Mouse (Mus musculus) lung, embryonic 15.5 days (tissue): ENCODE data around the gene Tcte1. TPM values are rescaled to one million over a fixed set of nuclear protein-coding genes. Genes with fewer than 3 reads are reported as not detected.

Experiments used
- ATAC-seq: fragments of 200-750 bp; cut with Nextera tagmentation; 2 replicates; pipeline ENCODE4 v1.8.0; 2017; ENCODE audit warnings: moderate number of reproducible peaks, borderline replicate concordance; ENCODE audit not compliant: low FRiP score, low TSS enrichment; ENCODE audit errors: extremely low read depth
- H3K27ac ChIP-seq: fragments of 300-500 bp; sonication (generic); 2 replicates; pipeline ENCODE4 v1.5.1; 2015; ENCODE audit warnings: moderate library complexity, mild to moderate bottlenecking, inconsistent platforms
- H3K27me3 ChIP-seq: fragments of 300-500 bp; sonication (generic); 2 replicates; pipeline ENCODE4 v1.6.1; 2015; ENCODE audit warnings: inconsistent platforms
- H3K36me3 ChIP-seq: fragments of 300-500 bp; sonication (generic); 2 replicates; pipeline ENCODE4 v1.6.1; 2015; ENCODE audit warnings: inconsistent platforms
- H3K4me1 ChIP-seq: fragments of 300-500 bp; sonication (generic); 2 replicates; pipeline ENCODE4 v1.6.1; 2015; ENCODE audit warnings: inconsistent platforms
- H3K4me2 ChIP-seq: fragments of 300-500 bp; sonication (generic); 2 replicates; pipeline ENCODE4 v1.6.1; 2015; ENCODE audit warnings: inconsistent platforms, mild to moderate bottlenecking, moderate library complexity
- H3K4me3 ChIP-seq: fragments of 300-500 bp; sonication (generic); 2 replicates; pipeline ENCODE4 v1.5.1; 2015; ENCODE audit warnings: mild to moderate bottlenecking, inconsistent platforms
- H3K9ac ChIP-seq: fragments of 300-500 bp; sonication (generic); 2 replicates; pipeline ENCODE4 v1.6.1; 2015; ENCODE audit warnings: inconsistent platforms
- H3K9me3 ChIP-seq: fragments of 300-500 bp; sonication (generic); 2 replicates; pipeline ENCODE4 v1.6.1; 2016; ENCODE audit warnings: inconsistent platforms
- WGBS: fragments of 180-500 bp; shearing (Covaris S2); methylation state at CpG from one replicate; pipeline ENCODE4 v1.1.7; 2015; 5-methylcytosine and 5-hydroxymethylcytosine counted together
- polyA plus RNA-seq: library from polyadenylated mRNA; unstranded; fragments of >200 nt; fragmentation: Nextera tagmentation; extraction: Ambion mirVana; gene quantifications from 2 replicates; pipeline ENCODE4 v1.2.1, GENCODE M21; 2015

Gene Tcte1
- polyA plus RNA-seq, 1 experiment from 2014 or later: 0.82 TPM

DNA sequence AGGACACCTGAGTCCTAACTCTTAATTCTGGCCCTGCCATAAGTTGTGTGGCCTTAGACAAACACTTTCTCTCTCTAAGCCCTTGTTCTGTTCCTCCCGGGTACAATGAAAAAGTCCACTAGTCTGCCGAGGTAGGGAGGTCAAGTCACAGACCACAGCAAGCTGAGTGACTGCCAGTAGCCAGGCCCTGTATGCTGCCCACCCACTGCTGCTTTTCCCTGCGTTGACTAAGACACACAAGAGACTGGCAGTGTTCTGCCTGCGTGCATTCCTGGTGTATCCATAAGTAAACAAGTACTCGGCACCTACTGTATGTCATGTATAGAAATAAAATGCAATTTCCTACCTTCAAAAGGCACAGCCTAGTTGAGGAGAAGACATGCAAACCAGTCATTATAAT lies 27.0 kb downstream of the Tcte1 start:
- no peak overlapping the region for H3K4me3 ChIP-seq
- H3K9ac ChIP-seq: no peak overlapping the region
- no peak for ATAC-seq
- H3K4me1 ChIP-seq: peaks cover 21% of the 10 kb centered on the region
- H3K27me3 ChIP-seq: peaks cover 69% of the 10 kb centered on the region
- H3K9me3 ChIP-seq: no peaks in the 10 kb centered on the region
- H3K4me2 ChIP-seq: peak overlapping the region; percentile 100
- H3K27ac ChIP-seq: no peak overlapping the region
- no peaks in the 10 kb centered on the region for H3K36me3 ChIP-seq
- 13% methylated on average over 5 of the region's 5 CpGs for WGBS

DNA sequence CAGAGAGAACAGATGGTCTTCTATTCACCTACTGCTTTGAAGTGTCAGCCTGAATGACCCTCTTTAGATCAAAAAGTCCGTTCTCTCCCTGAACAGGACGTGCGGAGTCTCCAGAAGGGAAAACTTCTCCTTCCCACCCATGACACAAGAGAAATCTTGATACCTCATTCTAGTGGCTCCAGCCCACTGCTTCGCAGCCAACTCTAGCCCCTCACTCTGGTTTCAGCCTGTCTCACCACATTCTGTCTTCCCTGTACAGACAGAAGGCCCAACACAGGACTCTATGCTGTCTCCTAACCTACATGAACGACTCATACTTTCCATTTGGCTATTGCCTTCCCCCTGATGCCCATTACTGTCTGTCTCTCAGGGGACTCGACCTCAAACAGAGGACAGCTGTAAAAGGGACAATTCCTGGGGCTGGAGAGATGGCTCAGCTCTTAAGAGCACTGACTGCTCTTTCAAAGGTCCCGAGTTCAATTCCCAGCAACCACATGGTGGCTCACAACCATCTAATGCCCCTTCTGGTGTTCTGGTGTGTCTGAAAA lies 28.1 kb downstream of the Tcte1 start:
- Histone ChIP-seq H3K9me3 (no peaks in the 10 kb centered on the region), H3K36me3 (no peaks in the 10 kb centered on the region), H3K4me2 (no peak overlapping the region), H3K4me3 (no peak overlapping the region), H3K4me1 (peaks cover 20% of the 10 kb centered on the region), H3K27ac (no peak overlapping the region), H3K27me3 (peaks cover 65% of the 10 kb centered on the region), H3K9ac (no peak overlapping the region)
- no peak for ATAC-seq
- WGBS: 42% methylated on average over 7 of the region's 7 CpGs

DNA sequence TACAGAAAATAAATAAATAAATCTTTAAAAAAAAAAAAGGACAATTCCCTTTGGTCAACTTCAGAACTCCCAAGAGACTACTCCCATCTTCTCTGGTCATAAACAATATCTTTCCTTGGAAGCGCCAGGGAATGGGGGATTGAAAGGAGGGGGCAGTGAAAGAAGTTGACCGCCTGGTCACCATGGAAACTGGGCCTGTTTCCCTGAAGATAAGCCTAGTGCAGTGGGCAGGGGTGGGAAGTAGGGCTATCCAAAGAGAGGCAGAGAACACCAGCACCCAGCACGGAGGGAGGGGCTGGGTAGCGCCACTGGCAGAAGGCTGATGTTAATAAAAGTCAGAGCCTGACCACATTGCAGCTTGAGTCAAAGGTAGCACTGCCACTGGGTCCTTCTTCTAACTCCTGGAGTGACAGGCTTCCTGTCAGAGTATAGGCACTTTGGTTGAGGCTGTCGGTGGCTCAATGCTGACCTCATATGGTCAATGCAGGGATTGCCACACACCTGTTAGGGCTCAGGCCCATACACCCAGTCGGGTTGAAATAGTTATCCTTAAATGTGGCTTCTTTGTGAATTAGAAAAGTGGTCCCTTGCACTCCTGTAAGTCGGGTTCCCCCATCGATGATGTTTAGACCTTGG lies 28.7 kb downstream of the Tcte1 start:
- H3K36me3 ChIP-seq: no peaks in the 10 kb centered on the region
- H3K4me3 ChIP-seq: no peak overlapping the region
- H3K9me3 ChIP-seq: no peaks in the 10 kb centered on the region
- 6% methylated on average over 8 of the region's 8 CpGs for WGBS
- H3K4me2 ChIP-seq: no peak overlapping the region
- H3K27ac ChIP-seq: no peak overlapping the region
- H3K9ac ChIP-seq: no peak overlapping the region
- H3K27me3 ChIP-seq: peaks cover 65% of the 10 kb centered on the region
- peaks cover 21% of the 10 kb centered on the region for H3K4me1 ChIP-seq
- no peak for ATAC-seq

DNA sequence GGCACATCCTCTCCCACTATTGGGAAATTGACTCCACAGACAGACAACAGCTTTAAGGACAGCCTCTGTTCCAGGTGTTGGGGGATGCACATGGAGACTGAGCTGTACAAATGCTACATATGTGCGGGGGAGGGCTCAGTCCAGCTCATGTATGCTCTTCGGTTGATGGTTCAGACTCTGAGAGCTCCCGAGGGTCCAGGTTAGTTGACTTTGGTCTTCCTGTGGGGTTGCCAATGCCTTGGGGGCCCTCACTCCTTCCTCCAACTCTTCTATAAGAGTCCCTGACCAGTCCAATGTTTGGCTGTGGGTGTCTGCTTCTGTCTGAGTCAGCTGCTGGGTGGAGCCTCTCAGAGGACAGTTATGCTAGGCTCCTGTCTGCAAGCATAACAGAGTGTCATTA lies 29.8 kb downstream of the Tcte1 start:
- 72% methylated on average over 3 of the region's 3 CpGs for WGBS
- H3K9ac ChIP-seq: no peak overlapping the region
- H3K4me2 ChIP-seq: no peak overlapping the region
- H3K27me3 ChIP-seq: peaks cover 57% of the 10 kb centered on the region
- H3K4me1 ChIP-seq: peaks cover 21% of the 10 kb centered on the region
- H3K36me3 ChIP-seq: no peaks in the 10 kb centered on the region
- H3K27ac ChIP-seq: no peak overlapping the region
- no peak overlapping the region for H3K4me3 ChIP-seq
- ATAC-seq: no peak
- no peaks in the 10 kb centered on the region for H3K9me3 ChIP-seq

DNA sequence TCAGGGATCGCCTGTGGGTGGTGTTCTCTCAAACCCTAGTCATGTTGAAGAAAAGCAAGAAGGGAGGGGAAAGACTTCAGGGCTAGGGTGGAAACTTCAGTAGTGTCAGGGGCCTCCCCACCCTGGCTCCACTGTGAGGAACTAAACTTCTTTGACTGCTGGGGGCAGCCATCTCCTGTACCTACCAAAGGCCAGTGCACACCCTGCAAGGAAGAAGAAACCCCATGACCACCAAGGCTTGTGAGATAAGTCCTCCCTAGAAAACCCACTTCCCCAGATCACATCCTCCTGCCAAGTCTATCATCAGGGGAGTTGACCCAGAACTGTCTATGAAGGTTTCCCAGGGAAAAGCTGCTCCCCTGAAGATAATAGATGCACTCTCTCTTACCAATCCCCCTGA lies 31.2 kb downstream of the Tcte1 start:
- H3K4me2 ChIP-seq: no peak overlapping the region
- no peak for ATAC-seq

DNA sequence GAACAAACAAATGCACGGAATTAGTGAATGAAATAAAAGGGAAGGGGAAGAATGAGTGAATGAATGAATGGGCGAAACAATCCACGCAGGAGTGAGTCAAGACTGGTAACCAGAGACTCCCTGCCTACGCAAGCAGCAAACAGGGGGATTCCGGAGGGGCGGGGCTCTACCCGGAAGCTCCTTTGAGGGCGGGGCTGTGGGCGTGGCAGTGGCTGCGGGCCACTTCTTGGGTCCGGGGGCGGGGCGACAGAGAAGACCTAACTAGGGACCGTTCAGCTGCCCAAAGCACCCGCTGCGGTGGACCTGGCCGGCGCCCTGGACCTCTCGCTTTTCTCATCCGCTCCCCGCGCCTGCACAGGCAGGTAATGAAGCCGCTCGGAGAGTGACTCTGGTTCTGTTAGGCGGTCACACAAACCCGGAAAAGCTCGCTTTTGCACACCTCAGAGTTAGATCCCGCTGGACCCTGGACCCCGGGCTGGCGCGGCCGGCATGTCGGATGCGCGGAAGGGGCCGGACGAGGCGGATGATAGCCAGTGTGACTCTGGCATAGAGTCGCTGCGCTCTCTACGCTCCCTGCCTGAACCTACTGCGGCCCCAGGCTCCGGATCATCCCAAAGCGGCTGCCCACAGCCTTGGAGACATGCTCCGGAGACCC lies 32.3 kb downstream of the Tcte1 start, which contains the start of gene Nfkbie:
TSS of gene Nfkbie (plus strand) at position 252 of the 655 bp plus-strand sequence.
- Histone ChIP-seq H3K27ac (no peak within 1 kb of the TSS), H3K4me3 (peak within 1 kb of the TSS; percentile 55), H3K9me3 (no peaks in the 10 kb centered on the region), H3K9ac (peak within 1 kb of the TSS; percentile 47), H3K4me1 (peaks cover 10% of the 10 kb centered on the region), H3K36me3 (no peaks in the 10 kb centered on the region), H3K27me3 (peaks cover 37% of the 10 kb centered on the region), H3K4me2 (peak within 1 kb of the TSS; percentile 94)
- peak; percentile 73 for ATAC-seq
- WGBS: 1% methylated on average over 45 of the region's 45 CpGs

More for the DNA sequence above, 31.2 kb downstream of the Tcte1 start:
- 39% methylated on average over 1 of the region's 1 CpGs for WGBS
- Histone ChIP-seq H3K27me3 (peaks cover 45% of the 10 kb centered on the region), H3K27ac (no peak overlapping the region), H3K4me1 (peaks cover 18% of the 10 kb centered on the region), H3K36me3 (no peaks in the 10 kb centered on the region), H3K4me3 (no peak overlapping the region), H3K9me3 (no peaks in the 10 kb centered on the region), H3K9ac (no peak overlapping the region)

DNA sequence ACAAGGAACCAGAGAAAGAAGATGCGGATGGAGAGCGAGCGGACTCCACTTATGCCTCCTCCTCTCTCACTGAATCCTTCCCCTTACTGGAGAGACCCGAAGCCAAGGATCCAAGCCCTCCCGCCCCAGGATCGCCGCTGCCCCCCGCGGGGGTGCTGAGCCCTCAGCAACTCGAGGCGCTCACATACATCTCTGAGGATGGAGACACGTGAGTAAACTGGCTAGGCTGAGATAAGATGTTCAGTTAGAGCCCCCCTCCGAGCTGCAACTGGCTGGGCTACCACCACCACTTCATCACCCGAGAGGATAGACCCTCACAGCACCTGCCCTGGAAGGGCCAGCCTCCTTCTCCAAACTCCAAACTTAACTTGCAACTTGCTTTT lies 32.9 kb downstream of the Tcte1 start:
- peak overlapping the region; percentile 47 for H3K9ac ChIP-seq
- H3K27ac ChIP-seq: no peak overlapping the region
- peaks cover 10% of the 10 kb centered on the region for H3K4me1 ChIP-seq
- peaks cover 32% of the 10 kb centered on the region for H3K27me3 ChIP-seq
- ATAC-seq: no peak
- WGBS: 2% methylated on average over 14 of the region's 14 CpGs
- H3K4me2 ChIP-seq: peak overlapping the region; percentile 94
- H3K9me3 ChIP-seq: no peaks in the 10 kb centered on the region
- H3K36me3 ChIP-seq: no peaks in the 10 kb centered on the region
- peak overlapping the region; percentile 55 for H3K4me3 ChIP-seq

DNA sequence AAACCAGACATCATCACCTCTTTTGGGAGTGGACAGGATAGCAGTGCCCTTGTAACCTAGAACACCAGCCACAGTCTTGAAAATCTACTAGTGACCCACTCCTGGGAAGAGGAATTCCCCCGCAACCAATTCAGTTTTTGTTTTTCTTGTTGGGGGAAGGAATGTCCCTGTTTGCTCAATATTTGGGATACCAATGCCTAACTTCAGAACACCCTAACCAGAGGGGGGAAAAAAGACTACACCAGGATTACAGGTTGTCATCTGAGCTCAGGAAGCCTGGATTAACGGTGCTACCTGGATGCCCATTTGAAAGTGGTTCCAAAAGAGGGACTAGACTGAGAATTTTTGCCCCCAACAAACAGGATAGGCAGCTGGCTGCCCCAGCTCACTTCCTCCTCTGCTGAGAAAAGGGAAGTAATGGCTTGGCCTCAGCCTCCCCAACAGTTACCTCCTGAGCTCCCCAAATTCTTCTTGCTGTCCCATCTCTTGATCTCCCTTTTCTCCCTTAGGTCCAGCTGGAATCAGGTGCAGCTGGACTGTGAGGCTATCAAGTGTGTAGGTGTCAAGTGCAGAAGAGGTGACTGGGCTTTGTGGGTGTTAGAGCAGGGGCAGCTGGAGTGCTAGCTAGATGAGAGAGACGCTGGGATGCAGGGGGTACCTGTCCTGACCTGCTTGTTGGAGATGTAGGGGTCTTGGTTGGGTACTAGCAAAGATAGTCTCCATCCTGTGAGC lies 33.4 kb downstream of the Tcte1 start:
- Histone ChIP-seq H3K27ac (no peak overlapping the region), H3K4me3 (peak overlapping the region; percentile 55), H3K4me1 (peaks cover 10% of the 10 kb centered on the region), H3K27me3 (peaks cover 28% of the 10 kb centered on the region), H3K36me3 (no peaks in the 10 kb centered on the region), H3K9me3 (no peaks in the 10 kb centered on the region), H3K4me2 (peak overlapping the region; percentile 94), H3K9ac (no peak overlapping the region)
- 52% methylated on average over 3 of the region's 3 CpGs for WGBS
- no peak for ATAC-seq

DNA sequence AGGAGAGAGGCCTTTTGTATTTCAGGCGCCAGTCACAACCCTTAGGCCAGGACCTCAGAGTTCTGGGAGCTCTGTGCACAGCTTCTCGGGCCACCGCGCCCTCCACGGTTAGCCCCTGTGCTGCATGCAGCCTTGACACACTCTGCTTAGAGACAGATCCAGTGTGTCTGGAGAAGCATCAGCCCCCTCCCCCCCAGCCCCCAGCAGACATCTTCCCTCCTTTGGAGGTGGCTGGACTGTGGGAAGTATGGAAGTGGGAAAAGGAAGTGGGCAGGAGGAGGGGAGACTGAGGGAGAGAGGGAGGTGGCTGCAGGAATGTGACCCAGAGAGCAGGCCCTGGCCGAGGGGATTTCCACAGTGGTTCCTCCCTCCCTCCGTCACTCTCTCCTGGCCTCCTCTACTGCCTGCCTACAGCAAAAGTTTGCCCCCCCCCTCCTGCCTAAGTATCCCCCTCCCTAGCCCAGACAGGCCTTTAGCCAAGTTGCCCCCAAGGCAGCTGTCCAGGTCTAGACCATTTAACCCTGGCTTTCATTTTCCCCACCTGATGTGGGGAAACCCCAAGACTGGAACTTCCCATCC lies 34.1 kb downstream of the Tcte1 start:
- Histone ChIP-seq H3K9me3 (no peaks in the 10 kb centered on the region), H3K27ac (no peak overlapping the region), H3K9ac (no peak overlapping the region), H3K4me1 (peaks cover 7% of the 10 kb centered on the region), H3K4me3 (no peak overlapping the region), H3K4me2 (peak overlapping the region; percentile 94; the same call in 1 of the 2 replicates), H3K36me3 (no peaks in the 10 kb centered on the region), H3K27me3 (peaks cover 28% of the 10 kb centered on the region)
- WGBS: 56% methylated on average over 7 of the region's 7 CpGs
- ATAC-seq: no peak

DNA sequence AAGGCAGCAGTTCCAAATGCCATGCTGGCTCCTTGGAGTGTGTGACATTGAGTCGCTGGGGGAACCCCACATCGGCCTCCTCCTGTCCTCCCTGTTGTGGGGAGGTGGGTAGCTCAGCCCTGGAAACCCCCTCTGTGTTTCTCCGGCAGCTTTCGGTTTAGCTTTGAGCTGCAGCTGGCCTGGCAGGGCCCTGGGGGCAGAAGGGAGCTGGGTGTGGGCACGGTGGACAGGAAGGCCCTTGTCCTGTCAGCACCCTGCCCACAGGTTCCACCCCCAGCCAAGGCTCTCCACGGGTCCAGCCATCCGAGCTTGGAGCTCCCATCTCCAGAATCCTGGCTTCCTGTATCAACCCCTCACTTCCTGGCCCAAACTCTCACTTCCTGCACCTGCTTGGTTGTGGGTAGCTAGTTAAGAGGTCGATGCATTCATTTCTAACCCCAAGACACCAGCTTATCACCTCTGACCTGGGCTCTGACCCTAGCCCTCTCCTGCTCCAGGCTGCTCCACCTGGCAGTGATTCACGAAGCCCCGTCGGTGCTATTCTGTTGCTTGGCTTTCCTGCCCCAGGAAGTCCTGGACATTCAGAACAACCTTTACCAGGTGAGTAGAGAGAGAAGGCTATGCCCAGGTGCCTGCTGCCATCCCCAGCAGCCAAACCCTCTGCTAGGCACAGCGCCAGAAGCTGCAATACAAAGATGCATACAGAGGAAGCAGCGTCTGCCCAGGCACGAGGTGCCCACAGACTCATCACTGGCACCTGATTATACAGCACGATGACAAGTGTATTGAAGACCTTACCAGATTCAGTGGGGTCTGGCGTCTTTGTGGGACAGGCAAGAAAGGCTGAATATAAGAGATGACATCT lies 35.0 kb downstream of the Tcte1 start:
- no peak for ATAC-seq
- Histone ChIP-seq H3K4me3 (no peak overlapping the region), H3K9ac (no peak overlapping the region), H3K36me3 (no peaks in the 10 kb centered on the region), H3K4me1 (peaks cover 7% of the 10 kb centered on the region), H3K9me3 (no peaks in the 10 kb centered on the region), H3K27ac (no peak overlapping the region), H3K27me3 (peaks cover 24% of the 10 kb centered on the region), H3K4me2 (no peak overlapping the region)
- 56% methylated on average over 16 of the region's 16 CpGs for WGBS
